Mouse (Mus musculus) G1E (cell line): ENCODE results near the gene Dck. TPM values are rescaled to one million over a fixed set of nuclear protein-coding genes. Genes with fewer than 3 reads are reported as not detected.
A peak's percentile ranks its signal among the peaks of the same experiment; 100 is the strongest.

ENCODE experiments used
- ATAC-seq: 2 replicates; pipeline ENCODE4 v1.8.0; 2016; ENCODE audit warnings: mild to moderate bottlenecking; ENCODE audit not compliant: insufficient number of reproducible peaks, poor library complexity, low FRiP score, severe bottlenecking; ENCODE audit errors: extremely low read depth
- DNase-seq: peaks from one replicate; pipeline ENCODE4 v3.0.0; 2012; ENCODE audit warnings: low spot score
- H3K27me3 ChIP-seq: 2 replicates; pipeline ENCODE4 v1.6.1; 2012; ENCODE audit warnings: mild to moderate bottlenecking, low read length, inconsistent platforms; ENCODE audit not compliant: insufficient read depth
- H3K36me3 ChIP-seq: replicated peaks from 2 replicates; pipeline ENCODE3; 2012; ENCODE audit warnings: mild to moderate bottlenecking, inconsistent platforms
- H3K4me1 ChIP-seq: 2 replicates; pipeline ENCODE4 v1.6.1; 2012; ENCODE audit warnings: low read depth, low read length, inconsistent platforms, mixed read lengths; ENCODE audit not compliant: insufficient read depth
- H3K4me3 ChIP-seq: 2 replicates; pipeline ENCODE4 v1.5.1; 2012; ENCODE audit warnings: low read depth, mild to moderate bottlenecking, inconsistent platforms, low read length, moderate library complexity, mixed read lengths
- H3K9me3 ChIP-seq: replicated peaks from 2 replicates; pipeline ENCODE4 v1.6.1; 2012; ENCODE audit warnings: inconsistent platforms
- CTCF ChIP-seq: IDR thresholded peaks from 2 replicates; pipeline ENCODE4 v1.5.1; 2012; ENCODE audit warnings: low read depth, low read length, inconsistent platforms, mixed read lengths
- GATA1 ChIP-seq: IDR thresholded peaks from 2 replicates; pipeline ENCODE4 v1.6.1; 2012; ENCODE audit warnings: borderline replicate concordance, low read length, inconsistent platforms, mixed read lengths
- GATA2 ChIP-seq: IDR thresholded peaks from 2 replicates; pipeline ENCODE4 v1.6.1; 2012; ENCODE audit warnings: low read depth, low read length, inconsistent platforms, borderline replicate concordance
- POLR2AphosphoS5 ChIP-seq: IDR thresholded peaks from 2 replicates; pipeline ENCODE4 v1.6.1; 2012; ENCODE audit warnings: low read depth, low read length, inconsistent platforms; ENCODE audit not compliant: insufficient replicate concordance
- TAL1 ChIP-seq: conservative IDR thresholded peaks from 2 replicates; pipeline ENCODE4 v1.6.1; 2012; ENCODE audit warnings: low read depth, low read length, inconsistent platforms, mixed read lengths
- polyA plus RNA-seq: library from polyadenylated mRNA; stranded (reverse); fragments of >175 nt; gene quantifications from 2 replicates; pipeline ENCODE4 v1.2.3, GENCODE M21; 2012
- total RNA-seq, 2 experiments: library from RNA; stranded (forward) in 1 of 2; stranded (reverse) in 1 of 2; fragments of 200-1000 nt in 1 of 2; fragments of >200 nt in 1 of 2; fragmentation: Nextera tagmentation in 1 of 2; gene quantifications; 2 replicates each; pipeline ENCODE4 v1.2.3; 2014 to 2017

Gene Dck
- total and polyA plus RNA-seq, 3 experiments = 5.8 to 74.6 (median 41.7) TPM

DNA sequence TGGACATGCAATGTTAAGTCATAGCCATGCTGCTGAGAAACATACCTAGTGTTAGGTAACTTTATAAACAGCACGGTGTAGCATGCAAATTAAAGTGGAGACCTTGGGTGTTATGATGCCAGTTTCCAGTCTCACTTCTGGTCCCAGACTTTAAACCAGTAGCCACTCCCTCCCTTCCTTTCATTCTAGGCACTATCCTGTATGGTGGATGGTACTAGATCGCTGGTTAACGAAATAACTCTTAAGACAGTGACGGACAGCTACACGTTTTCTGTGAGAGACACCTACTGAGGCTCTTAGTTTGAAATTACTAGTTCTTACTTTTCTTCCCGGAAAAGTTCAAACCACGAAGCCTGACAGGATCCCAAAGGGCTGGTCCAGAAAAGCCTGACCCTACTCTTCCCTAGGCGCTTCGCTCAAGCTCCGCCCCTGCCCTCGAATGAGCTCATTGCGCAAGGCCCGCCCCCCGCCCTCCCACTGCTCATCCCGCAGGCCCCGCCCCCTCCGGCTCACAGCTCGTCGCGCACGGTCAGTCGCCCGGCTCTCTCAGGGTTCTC, 288 bp upstream of the Dck start:
- H3K4me3 ChIP-seq = peak overlapping the region; percentile 92; the same call in 1 of the 2 replicates
- DNase-seq (no peak), ATAC-seq (no peak)
- peaks cover 40% of the 10 kb centered on the region for H3K36me3 ChIP-seq
- H3K9me3 ChIP-seq = no peaks in the 10 kb centered on the region
- H3K27me3 ChIP-seq = no peaks in the 10 kb centered on the region
- TF ChIP-seq CTCF (no peak), GATA1 (no peak), TAL1 (no peak), POLR2AphosphoS5 (no peak), GATA2 (no peak)
- peaks cover 36% of the 10 kb centered on the region for H3K4me1 ChIP-seq

- Histone ChIP-seq H3K36me3 (peaks cover 47% of the 10 kb centered on the region), H3K27me3 (no peaks in the 10 kb centered on the region), H3K4me3 (peak overlapping the region; percentile 92), H3K9me3 (no peaks in the 10 kb centered on the region), H3K4me1 (peaks cover 38% of the 10 kb centered on the region)
- DNase-seq (no peak), ATAC-seq (no peak)
- TF ChIP-seq GATA1 = no peak
- TF ChIP-seq CTCF = no peak
- TF ChIP-seq GATA2 = no peak
- TF ChIP-seq POLR2AphosphoS5 = no peak
- TF ChIP-seq TAL1 = no peak
Measured at GRCm38 (mm10) chr5:88765587-88765986, 791 bp downstream of the Dck start.

DNA sequence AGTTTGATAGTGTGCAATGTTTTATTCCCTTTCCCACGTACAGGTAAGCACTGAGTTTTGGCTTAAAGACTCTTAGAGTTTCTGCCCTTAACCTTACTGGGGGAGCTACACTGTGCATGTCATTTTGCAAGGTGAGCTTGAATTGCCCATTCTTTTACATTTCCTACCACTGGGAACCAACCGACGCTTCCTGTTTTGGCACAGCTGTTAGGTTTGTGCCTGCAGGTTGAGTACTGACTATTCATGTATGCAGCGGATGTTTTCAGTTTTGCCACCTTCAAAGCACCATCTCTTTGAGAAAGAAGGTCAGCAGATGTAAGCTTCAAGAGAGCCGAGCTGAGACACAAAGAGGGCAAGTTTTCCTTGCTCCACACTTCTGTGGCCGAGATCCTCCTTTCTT, 1.3 kb downstream of the Dck start:
- peaks cover 48% of the 10 kb centered on the region for H3K36me3 ChIP-seq
- no peak for DNase-seq

GRCm38 (mm10) chr5:88766863-88767262, 2.1 kb downstream of the Dck start:
- H3K27me3 ChIP-seq = no peaks in the 10 kb centered on the region
- H3K4me1 ChIP-seq = peaks cover 38% of the 10 kb centered on the region
- ATAC-seq (peak; percentile 31; the same call in 1 of the 2 replicates), DNase-seq (peak; percentile 16)
- H3K4me3 ChIP-seq = peak overlapping the region; percentile 92; the same call in 1 of the 2 replicates
- no peaks in the 10 kb centered on the region for H3K9me3 ChIP-seq
- peaks cover 51% of the 10 kb centered on the region for H3K36me3 ChIP-seq
- no peak for TF ChIP-seq GATA2
- TF ChIP-seq TAL1 = peak; percentile 23; the same call in 1 of the 2 replicates
- TF ChIP-seq CTCF = no peak
- TF ChIP-seq POLR2AphosphoS5 = no peak
- TF ChIP-seq GATA1 = no peak

More for the DNA sequence above, 1.3 kb downstream of the Dck start:
- H3K4me1 ChIP-seq = peaks cover 38% of the 10 kb centered on the region
- peak overlapping the region; percentile 92; the same call in 1 of the 2 replicates for H3K4me3 ChIP-seq
- H3K9me3 ChIP-seq = no peaks in the 10 kb centered on the region
- no peaks in the 10 kb centered on the region for H3K27me3 ChIP-seq
- ATAC-seq = no peak
- TF ChIP-seq GATA2 (no peak), CTCF (no peak), TAL1 (no peak), GATA1 (no peak), POLR2AphosphoS5 (no peak)

GRCm38 (mm10) chr5:88768201-88768600, 3.4 kb downstream of the Dck start:
- H3K4me3 ChIP-seq = no peak overlapping the region; the same call in 1 of the 2 replicates
- H3K36me3 ChIP-seq = peaks cover 55% of the 10 kb centered on the region
- TF ChIP-seq GATA2 = no peak
- TF ChIP-seq CTCF = no peak
- no peak for TF ChIP-seq GATA1
- no peak for TF ChIP-seq TAL1
- no peak for TF ChIP-seq POLR2AphosphoS5
- peaks cover 38% of the 10 kb centered on the region for H3K4me1 ChIP-seq
- H3K27me3 ChIP-seq = no peaks in the 10 kb centered on the region
- DNase-seq (no peak), ATAC-seq (peak; percentile 29)
- no peaks in the 10 kb centered on the region for H3K9me3 ChIP-seq

- H3K4me1 ChIP-seq = no peaks in the 10 kb centered on the region; the same call in 1 of the 2 replicates
- H3K36me3 ChIP-seq = peaks cover 74% of the 10 kb centered on the region
- no peaks in the 10 kb centered on the region for H3K9me3 ChIP-seq
- no peaks in the 10 kb centered on the region for H3K27me3 ChIP-seq
- no peak overlapping the region for H3K4me3 ChIP-seq
- ATAC-seq (no peak), DNase-seq (no peak)
- TF ChIP-seq CTCF (no peak), GATA1 (no peak), TAL1 (no peak), GATA2 (no peak), POLR2AphosphoS5 (no peak)
Measured at GRCm38 (mm10) chr5:88782072-88782765, 17.4 kb downstream of the Dck start.
